Mouse (Mus musculus) midbrain, postnatal 0 days (tissue): ENCODE results near the gene Rag1. TPM values are rescaled to one million over a fixed set of nuclear protein-coding genes. Genes with fewer than 3 reads are reported as not detected.

Source experiments
- ATAC-seq: fragments of 200-750 bp; cut with Nextera tagmentation; 2 replicates; pipeline ENCODE4 v1.8.0; 2017; ENCODE audit warnings: moderate number of reproducible peaks, mild to moderate bottlenecking, moderate TSS enrichment, moderate library complexity; ENCODE audit not compliant: low FRiP score
- DNase-seq: peaks from one replicate; pipeline ENCODE4 v3.0.0-alpha.2; 2015; ENCODE audit warnings: low spot score
- H3K27ac ChIP-seq: fragments of 300-500 bp; sonication (generic); 2 replicates; pipeline ENCODE4 v1.5.1; 2014; ENCODE audit warnings: low read depth, mild to moderate bottlenecking, low read length, mixed read lengths
- H3K27me3 ChIP-seq: fragments of 300-500 bp; sonication (generic); 2 replicates; pipeline ENCODE4 v1.6.1; 2014; ENCODE audit warnings: low read length, control low read depth, mixed read lengths; ENCODE audit not compliant: insufficient read depth
- H3K36me3 ChIP-seq: fragments of 300-500 bp; sonication (generic); 2 replicates; pipeline ENCODE4 v1.6.1; 2014; ENCODE audit warnings: low read length, control low read depth, mixed read lengths; ENCODE audit not compliant: insufficient read depth
- H3K4me1 ChIP-seq: fragments of 300-500 bp; sonication (generic); 2 replicates; pipeline ENCODE4 v1.6.1; 2014; ENCODE audit warnings: mild to moderate bottlenecking, control low read depth, antibody characterized with exemption, low read length, mixed read lengths; ENCODE audit not compliant: insufficient read depth
- H3K4me2 ChIP-seq: fragments of 300-500 bp; sonication (generic); 2 replicates; pipeline ENCODE4 v1.6.1; 2014; ENCODE audit warnings: low read depth, mild to moderate bottlenecking, low read length, mixed read lengths; ENCODE audit not compliant: poor library complexity, severe bottlenecking
- H3K4me3 ChIP-seq: fragments of 300-500 bp; sonication (generic); 2 replicates; pipeline ENCODE4 v1.5.1; 2014; ENCODE audit warnings: low read depth, mild to moderate bottlenecking, low read length, moderate library complexity
- H3K9ac ChIP-seq: fragments of 300-500 bp; sonication (generic); replicated peaks from 2 replicates; pipeline ENCODE4 v1.6.1; 2014; ENCODE audit warnings: mild to moderate bottlenecking, low read length, moderate library complexity, mixed read lengths; ENCODE audit not compliant: poor library complexity, severe bottlenecking
- H3K9me3 ChIP-seq: fragments of 300-500 bp; sonication (generic); 2 replicates; pipeline ENCODE4 v1.6.1; 2016; ENCODE audit warnings: low read length, control low read depth
- CTCF ChIP-seq: IDR thresholded peaks from 2 replicates; pipeline ENCODE4 v1.5.1; 2016; ENCODE audit warnings: antibody characterized with exemption, mild to moderate bottlenecking
- WGBS: fragments of 180-500 bp; shearing (Covaris S2); extraction: QIAGEN DNeasy Blood & Tissue Kit; methylation state at CpG from one replicate; pipeline ENCODE4 v1.1.7; 2014; 5-methylcytosine and 5-hydroxymethylcytosine counted together
- polyA plus RNA-seq: library from polyadenylated mRNA; unstranded; fragments of >200 nt; fragmentation: Nextera tagmentation; extraction: Ambion mirVana; gene quantifications from 2 replicates; pipeline ENCODE4 v1.2.1, GENCODE M21; 2015
- total RNA-seq: library from RNA; depleted of rRNA; stranded (reverse); fragments of >200 nt; gene quantifications from 2 replicates; pipeline ENCODE4 v1.2.3, GENCODE M21; 2014

Gene Rag1
- total and polyA plus RNA-seq, 2 experiments from 2014 or later = 0.04 to 0.27 TPM

DNA sequence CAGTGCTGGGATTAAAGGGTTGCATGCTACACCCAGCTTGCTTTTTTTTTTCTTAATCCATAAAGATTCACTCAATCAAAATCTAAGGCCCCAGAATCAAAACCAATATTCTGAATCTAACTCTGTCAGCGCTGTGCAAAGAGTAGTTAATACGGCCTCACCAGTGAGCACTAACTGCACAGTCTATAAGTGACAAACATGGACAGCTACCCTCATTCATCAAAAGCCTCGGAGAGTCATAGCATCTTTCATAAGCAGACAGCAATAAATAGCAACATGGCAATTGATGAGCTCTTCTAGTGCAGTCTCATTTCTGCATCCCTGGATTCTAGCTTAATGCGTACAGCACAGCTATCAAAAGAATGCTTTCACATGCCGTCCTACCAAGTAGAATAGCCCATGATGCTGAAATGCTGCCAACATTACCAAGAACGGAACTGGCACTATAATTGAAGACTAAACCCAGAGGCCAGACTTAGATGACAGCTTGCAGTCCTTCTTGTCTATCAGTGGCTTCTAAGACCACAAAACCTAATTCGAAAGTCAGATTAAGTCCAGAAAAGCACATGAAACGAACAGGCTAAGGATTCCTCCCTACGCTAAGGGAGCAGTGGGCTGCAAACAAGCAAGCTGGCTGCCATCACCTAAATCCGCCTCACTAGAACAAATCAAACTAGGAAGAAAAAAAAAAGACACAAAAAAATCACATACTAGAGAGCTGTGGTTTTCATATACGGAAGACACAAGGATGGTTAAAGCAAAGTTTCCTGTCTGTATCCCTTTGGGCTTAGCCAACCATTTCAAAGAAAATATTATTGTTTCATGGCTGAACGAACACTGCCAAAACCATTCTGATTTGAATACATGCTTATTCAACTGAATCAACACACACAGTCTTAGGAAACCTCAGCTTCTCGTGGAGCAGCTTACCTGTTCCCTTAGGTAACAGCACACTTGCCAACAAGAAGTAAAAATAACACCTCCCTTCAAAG, 50.8 kb downstream of the Rag1 start:
- Histone ChIP-seq H3K27ac (0 out of 2 replicates have a peak overlapping the region, but pooled peaks have one; percentile 38), H3K36me3 (no peaks in the 10 kb centered on the region), H3K27me3 (no peaks in the 10 kb centered on the region), H3K4me2 (peak overlapping the region; percentile 29; the same call in 1 of the 2 replicates), H3K4me1 (no peaks in the 10 kb centered on the region), H3K4me3 (no peak overlapping the region), H3K9me3 (no peaks in the 10 kb centered on the region), H3K9ac (no peak overlapping the region)
- no peak for ATAC-seq
- DNase-seq = peak; percentile 76
- no peak for TF ChIP-seq CTCF
- 35% methylated on average over 13 of the region's 13 CpGs for WGBS

DNA sequence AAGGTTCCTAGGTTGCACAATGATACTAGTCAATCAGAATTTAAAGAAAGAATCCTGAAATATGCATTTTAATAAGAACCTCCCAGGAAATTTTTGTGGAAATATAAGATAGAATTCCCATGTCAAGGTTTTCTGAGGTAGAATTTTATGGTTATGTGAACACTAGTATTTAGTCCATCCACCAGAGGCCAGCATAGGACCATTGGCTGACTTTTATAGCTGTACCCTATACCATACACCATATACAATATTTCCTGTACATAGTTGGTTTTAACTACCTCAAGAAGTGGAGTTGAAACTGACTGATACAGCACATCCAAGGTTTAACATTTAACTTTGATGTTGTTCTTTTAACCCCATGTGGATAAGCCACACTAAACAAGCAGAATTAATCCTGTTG, 52.1 kb downstream of the Rag1 start:
- ATAC-seq = no peak
- H3K27me3 ChIP-seq = no peaks in the 10 kb centered on the region
- no peaks in the 10 kb centered on the region for H3K9me3 ChIP-seq
- no peaks in the 10 kb centered on the region for H3K4me1 ChIP-seq
- peak; percentile 64 for TF ChIP-seq CTCF
- H3K9ac ChIP-seq = no peak overlapping the region
- H3K4me2 ChIP-seq = no peak overlapping the region
- DNase-seq = no peak
- no peaks in the 10 kb centered on the region for H3K36me3 ChIP-seq
- H3K27ac ChIP-seq = no peak overlapping the region
- H3K4me3 ChIP-seq = no peak overlapping the region

- H3K27me3 ChIP-seq = no peaks in the 10 kb centered on the region
- no peak overlapping the region for H3K4me3 ChIP-seq
- no peak overlapping the region for H3K9ac ChIP-seq
- TF ChIP-seq CTCF = no peak
- H3K4me1 ChIP-seq = no peaks in the 10 kb centered on the region
- H3K36me3 ChIP-seq = no peaks in the 10 kb centered on the region
- H3K27ac ChIP-seq = no peak overlapping the region
- no peak overlapping the region for H3K4me2 ChIP-seq
- WGBS = 79% methylated on average over 5 of the region's 5 CpGs
- DNase-seq = no peak
- no peaks in the 10 kb centered on the region for H3K9me3 ChIP-seq
- no peak for ATAC-seq
Measured at GRCm38 (mm10) chr2:101594681-101595080, 54.6 kb downstream of the Rag1 start.

DNA sequence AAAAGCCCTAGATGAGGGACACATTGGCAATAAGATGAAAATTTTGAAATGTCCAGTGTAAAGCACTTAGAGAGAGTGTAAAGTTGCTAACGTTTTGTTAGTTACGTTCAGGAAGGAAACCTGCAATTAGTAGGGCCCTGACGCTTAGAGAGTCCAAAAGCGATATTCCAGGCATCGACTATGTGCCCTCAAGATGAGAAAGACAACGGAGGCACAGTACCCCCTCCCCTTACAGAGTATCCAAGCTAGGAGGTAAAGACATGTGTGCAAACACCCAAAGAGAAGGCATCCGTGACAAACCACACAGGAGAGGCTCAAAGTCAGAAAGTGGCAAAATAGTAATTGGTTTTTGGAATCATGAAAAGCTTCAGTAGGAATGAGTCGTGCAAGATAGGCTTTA, 56.4 kb downstream of the Rag1 start:
- DNase-seq (no peak), ATAC-seq (peak; percentile 25; the same call in 1 of the 2 replicates)
- H3K27me3 ChIP-seq = no peaks in the 10 kb centered on the region
- no peak for TF ChIP-seq CTCF
- H3K9me3 ChIP-seq = no peaks in the 10 kb centered on the region
- H3K9ac ChIP-seq = no peak overlapping the region
- no peak overlapping the region for H3K4me2 ChIP-seq
- WGBS = 34% methylated on average over 8 of the region's 8 CpGs
- no peaks in the 10 kb centered on the region for H3K36me3 ChIP-seq
- no peak overlapping the region for H3K27ac ChIP-seq
- H3K4me1 ChIP-seq = no peaks in the 10 kb centered on the region
- no peak overlapping the region for H3K4me3 ChIP-seq

GRCm38 (mm10) chr2:101592023-101592841, 57.1 kb downstream of the Rag1 start:
- peak; percentile 74 for ATAC-seq
- Histone ChIP-seq H3K27ac (peak overlapping the region; percentile 43; the same call in 1 of the 2 replicates), H3K4me1 (no peaks in the 10 kb centered on the region), H3K9me3 (no peaks in the 10 kb centered on the region), H3K27me3 (no peaks in the 10 kb centered on the region), H3K4me2 (no peak overlapping the region; the same call in 1 of the 2 replicates), H3K36me3 (no peaks in the 10 kb centered on the region), H3K9ac (no peak overlapping the region), H3K4me3 (no peak overlapping the region)
- peak; percentile 60 for DNase-seq
- 14% methylated on average over 10 of the region's 10 CpGs for WGBS
- TF ChIP-seq CTCF = no peak
